Mouse (Mus musculus) adipose tissue, adult 10 weeks (tissue): ENCODE data around the gene Rxfp4. TPM values are rescaled to one million over a fixed set of nuclear protein-coding genes. Genes with fewer than 3 reads are reported as not detected.

Experiments
- polyA plus RNA-seq: library from polyadenylated mRNA; stranded (reverse); fragments of 350-450 nt; fragmentation: Illumina TruSeq; extraction: RNeasy Lipid Tissue Mini Kit (QIAGEN cat#74804); gene quantifications from one replicate; pipeline ENCODE4 v1.2.3, GENCODE M21; 2014; ENCODE audit warnings: low read depth, low replicate concordance

Rxfp4 gene
- not detected for polyA plus RNA-seq

GRCm38 (mm10) chr3:88652846-88653515, at the start of gene Rxfp4:
Gene Rxfp4 (minus strand): TSS chr3:88653142.

GRCm38 (mm10) chr3:88684980-88685941, 32.3 kb upstream of the Rxfp4 start, which contains the start of gene Khdc4:
Gene Khdc4 (plus strand): TSS chr3:88685803.

GRCm38 (mm10) chr3:88605666-88606065, 47.3 kb downstream of the Rxfp4 start, which contains the start of gene Arhgef2:
Gene Arhgef2 (plus strand): TSS chr3:88605966.

Other genes starting within 250 kb of the Rxfp4 start
- gene Pmf1, start 242.8 kb downstream of the Rxfp4 start, polyA plus RNA-seq: 17.2 TPM
- 29.8 TPM for gene Slc25a44, start 228.0 kb downstream of the Rxfp4 start, polyA plus RNA-seq
- 101 TPM for gene Sema4a, start 192.0 kb downstream of the Rxfp4 start, polyA plus RNA-seq
- gene Lmna, start 143.2 kb downstream of the Rxfp4 start, polyA plus RNA-seq: 75.5 TPM
- gene Mex3a, start 120.7 kb downstream of the Rxfp4 start, polyA plus RNA-seq: 2.9 TPM
- 66.8 TPM for gene Rab25, start 104.8 kb downstream of the Rxfp4 start, polyA plus RNA-seq
- gene Lamtor2, start 100.1 kb downstream of the Rxfp4 start, polyA plus RNA-seq: 161 TPM
- 51.1 TPM for gene Ubqln4, start 99.4 kb downstream of the Rxfp4 start, polyA plus RNA-seq
- 239 TPM for gene Ssr2, start 77.3 kb downstream of the Rxfp4 start, polyA plus RNA-seq
- 39.9 TPM for gene Arhgef2, start 47.2 kb downstream of the Rxfp4 start, polyA plus RNA-seq
- 60.2 TPM for gene Khdc4, start 32.7 kb upstream of the Rxfp4 start, polyA plus RNA-seq
- 39.1 TPM for gene Rit1, start 63.7 kb upstream of the Rxfp4 start, polyA plus RNA-seq
- gene Syt11, start 122.0 kb upstream of the Rxfp4 start, polyA plus RNA-seq: 7.2 TPM
- 21.3 TPM for gene Gon4l, start 182.1 kb upstream of the Rxfp4 start, polyA plus RNA-seq